Mouse (Mus musculus) embryo, embryonic 11 days (tissue): ENCODE measurements around the gene Gm5142.

Experiments
- DNase-seq: peaks from one replicate; pipeline ENCODE4 v3.0.0-alpha.2; 2015

Gm5142 gene

GRCm38 (mm10) chr14:59178649-59179048, at the start of gene Gm5142:
Gm5142 (minus strand) TSS chr14:59178749.
- DNase-seq, result no peak

DNA sequence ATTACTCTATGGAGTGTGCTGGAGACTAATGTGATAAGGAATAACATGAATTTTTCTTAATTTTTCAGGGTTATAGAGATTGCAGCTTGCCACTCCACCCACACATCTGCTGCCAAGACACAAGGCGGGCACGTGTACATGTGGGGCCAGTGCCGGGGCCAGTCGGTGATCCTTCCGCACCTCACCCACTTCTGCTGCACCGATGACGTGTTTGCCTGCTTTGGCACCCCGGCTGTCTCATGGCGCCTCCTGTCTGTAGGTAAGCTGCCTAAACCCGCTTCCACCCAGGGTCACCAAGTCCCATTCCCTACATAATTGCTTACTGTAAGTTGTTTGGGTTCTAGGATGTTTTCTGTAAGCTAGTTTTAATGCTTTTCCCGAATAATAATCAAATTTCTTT, 47.7 kb upstream of the Gm5142 start:
- no peak for DNase-seq

GRCm38 (mm10) chr14:59219241-59219640, 40.7 kb upstream of the Gm5142 start:
- no peak for DNase-seq

GRCm38 (mm10) chr14:59209816-59210215, 31.3 kb upstream of the Gm5142 start:
- no peak for DNase-seq

- no peak for DNase-seq
Observed at GRCm38 (mm10) chr14:59209003-59209402, 30.5 kb upstream of the Gm5142 start.

DNA sequence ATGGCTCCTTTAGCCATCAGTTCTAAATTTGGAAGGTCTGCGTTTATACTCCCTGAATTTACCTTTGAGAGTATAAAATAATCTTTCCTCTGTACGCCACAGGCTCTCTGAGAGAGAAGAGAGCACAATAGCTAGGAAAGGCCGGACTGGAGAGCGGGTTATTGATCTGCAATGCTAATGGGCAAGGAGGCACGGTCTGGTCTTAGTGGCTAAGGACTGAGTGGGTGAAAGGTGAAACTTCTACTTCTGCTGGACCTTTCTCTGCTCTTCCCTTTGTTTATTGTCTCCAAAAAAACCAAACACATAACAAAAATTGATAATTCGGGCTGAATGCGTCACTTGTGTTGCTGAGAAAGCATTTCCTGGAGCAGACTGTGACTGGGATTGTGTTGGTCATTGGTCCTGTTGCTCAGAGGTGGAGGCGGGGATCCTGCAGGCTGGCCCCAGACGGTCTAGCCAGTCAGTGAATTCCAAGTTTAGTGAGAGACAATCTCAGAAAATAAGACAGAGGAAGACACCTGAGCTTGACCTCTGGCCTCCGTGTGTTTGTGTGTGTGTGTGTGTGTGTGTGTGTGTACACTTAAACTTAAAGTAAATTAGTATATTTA, 27.5 kb upstream of the Gm5142 start:
- DNase-seq, result peak; percentile 49

DNA sequence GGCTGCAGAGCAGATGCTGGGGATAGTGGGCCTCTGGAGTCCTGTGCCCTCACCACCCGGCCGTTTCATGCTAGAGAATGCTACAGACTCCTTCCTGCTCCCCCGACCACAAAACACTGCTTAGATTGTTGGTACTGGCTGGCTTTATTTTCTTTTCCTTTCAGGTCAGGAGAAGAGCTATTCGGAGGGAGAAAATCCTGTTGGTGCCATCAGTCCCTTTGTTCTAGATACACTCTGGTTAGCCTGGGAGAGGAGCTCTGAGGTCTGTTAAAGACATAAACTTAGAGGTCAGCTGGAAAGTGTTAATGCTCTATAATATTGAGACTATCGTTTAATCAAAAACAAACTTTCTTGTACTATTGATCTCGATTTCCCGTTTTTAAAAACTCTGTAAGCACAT, 26.9 kb upstream of the Gm5142 start:
- DNase-seq, result peak; percentile 41

- no peak for DNase-seq
Observed at GRCm38 (mm10) chr14:59201604-59202215, 23.2 kb upstream of the Gm5142 start.

GRCm38 (mm10) chr14:59200711-59201603, 22.4 kb upstream of the Gm5142 start, which contains the start of gene Rcbtb1:
Rcbtb1 (plus strand) TSS chr14:59201209.
- peak; percentile 98 for DNase-seq

GRCm38 (mm10) chr14:59186121-59186520, 7.6 kb upstream of the Gm5142 start:
- DNase-seq, result no peak

- no peak for DNase-seq
Observed at GRCm38 (mm10) chr14:59185514-59185913, 7.0 kb upstream of the Gm5142 start.

GRCm38 (mm10) chr14:59182732-59183131, 4.2 kb upstream of the Gm5142 start:
- DNase-seq, result no peak

DNA sequence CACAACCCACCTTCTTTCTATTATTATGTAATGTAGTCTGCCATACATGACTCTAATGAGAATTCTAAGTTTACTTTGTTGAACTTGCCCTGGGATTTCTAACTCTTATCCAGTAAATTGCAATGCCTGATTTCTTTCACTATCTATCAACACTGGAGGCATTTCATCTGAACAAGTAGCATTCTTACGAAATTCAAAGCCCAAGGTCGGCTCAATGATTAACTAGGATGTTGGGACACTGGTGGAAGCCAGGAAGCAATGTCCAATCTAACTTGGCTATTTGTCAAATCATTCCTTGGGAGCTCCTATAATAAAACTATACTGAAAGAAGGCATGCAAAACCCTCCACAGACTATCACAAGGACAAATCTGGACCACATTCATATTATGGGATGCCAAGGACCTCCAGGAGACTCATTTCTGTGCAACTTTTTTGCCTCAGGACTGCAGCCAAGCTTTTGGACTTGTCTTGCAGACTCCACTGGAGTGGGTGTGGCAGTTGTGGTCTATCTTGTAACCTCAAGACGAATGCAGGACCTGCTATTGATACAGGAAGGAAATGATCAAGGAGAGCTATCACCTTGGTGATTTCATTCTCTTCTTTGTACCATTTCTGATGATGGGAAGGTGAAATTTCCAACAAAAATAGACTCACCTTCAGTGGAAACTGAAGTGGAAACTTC, 21.4 kb downstream of the Gm5142 start:
- no peak for DNase-seq

- peak; percentile 16 for DNase-seq
Observed at GRCm38 (mm10) chr14:59155589-59155988, 23.0 kb downstream of the Gm5142 start.

- no peak for DNase-seq
Observed at GRCm38 (mm10) chr14:59142793-59143192, 35.8 kb downstream of the Gm5142 start, which contains the start of gene 1700129C05Rik. 1700129C05Rik (minus strand) TSS chr14:59142893.

GRCm38 (mm10) chr14:59114281-59114680, 64.3 kb downstream of the Gm5142 start:
- DNase-seq, result peak; percentile 41
